Mouse (Mus musculus): ENCODE data around the gene Zfp652. TPM values are rescaled to one million over a fixed set of nuclear protein-coding genes. Genes with fewer than 3 reads are reported as not detected.

Zfp652 gene
- polyA plus RNA-seq, 1 experiment from 2014 or later = 28.2 TPM

DNA sequence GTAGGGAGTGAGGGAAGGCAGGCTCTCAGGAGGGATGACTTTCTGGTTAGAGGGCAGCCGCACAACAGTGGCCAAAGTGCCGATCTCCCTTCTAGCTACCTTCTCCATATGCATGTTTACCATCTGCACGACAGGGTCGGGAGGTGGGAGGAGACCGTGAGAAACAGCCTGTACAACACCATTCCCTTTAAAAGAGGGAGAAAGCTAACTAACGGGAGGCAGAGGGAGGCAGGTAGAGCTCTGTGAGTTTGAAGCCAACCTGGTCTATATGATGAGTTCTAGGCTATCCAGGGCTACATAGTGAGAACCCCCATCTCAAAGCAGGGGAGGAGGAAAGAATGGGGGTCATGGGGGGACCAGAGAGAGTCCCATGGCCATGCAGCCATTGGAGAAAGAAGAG, 123.4 kb downstream of the Zfp652 start:
- Histone ChIP-seq H3K9me3 (no peaks in the 10 kb centered on the region), H3K4me3 (no peak overlapping the region), H3K36me3 (no peaks in the 10 kb centered on the region), H3K9ac (replicated peaks) (no peak overlapping the region), H3K27ac (replicated peaks) (no peak overlapping the region), H3K4me2 (replicated peaks) (no peak overlapping the region), H3K27me3 (peaks cover 71% of the 10 kb centered on the region), H3K4me1 (peaks cover 17% of the 10 kb centered on the region)
- 43% methylated on average over 6 of the region's 6 CpGs for WGBS
- ATAC-seq (ENCODE audit: low FRiP score, low read depth) = no peak

- Histone ChIP-seq H3K4me3 (no peak overlapping the region), H3K4me1 (peaks cover 13% of the 10 kb centered on the region), H3K9me3 (no peaks in the 10 kb centered on the region), H3K27me3 (peaks cover 70% of the 10 kb centered on the region), H3K36me3 (no peaks in the 10 kb centered on the region), H3K27ac (replicated peaks) (no peak overlapping the region), H3K9ac (replicated peaks) (no peak overlapping the region), H3K4me2 (replicated peaks) (no peak overlapping the region)
- no peak for ATAC-seq (ENCODE audit: low FRiP score, low read depth)
- 84% methylated on average over 6 of the region's 6 CpGs for WGBS
Measured at GRCm38 (mm10) chr11:95836433-95836832, 124.0 kb downstream of the Zfp652 start.

DNA sequence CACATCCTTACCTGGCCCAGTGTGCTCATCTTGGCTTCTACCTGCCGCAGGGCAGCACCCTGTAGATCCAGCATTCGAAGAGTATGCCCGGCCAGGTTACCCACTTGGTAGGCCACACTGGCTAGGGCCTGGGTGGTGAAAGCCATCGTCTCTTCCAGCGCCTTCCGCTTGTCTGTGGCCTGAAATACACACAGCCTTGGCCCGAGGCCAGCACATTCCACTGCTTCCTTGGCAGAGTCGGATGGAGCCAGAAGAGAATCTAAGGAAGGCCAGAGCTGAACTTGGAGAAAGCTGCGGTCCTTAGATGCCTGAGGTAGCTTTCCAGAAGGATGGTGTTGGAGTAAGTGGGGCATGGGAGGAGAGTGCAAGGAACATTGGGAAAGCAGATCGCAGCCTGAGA, 124.6 kb downstream of the Zfp652 start, which contains the start of gene Gngt2:
Gngt2 (plus strand) TSS at position 158 of the 400 bp plus-strand sequence.
- Histone ChIP-seq H3K27ac (replicated peaks) (no peak within 1 kb of the TSS), H3K36me3 (no peaks in the 10 kb centered on the region), H3K4me3 (no peak within 1 kb of the TSS), H3K4me1 (peaks cover 15% of the 10 kb centered on the region), H3K9me3 (no peaks in the 10 kb centered on the region), H3K4me2 (replicated peaks) (no peak within 1 kb of the TSS), H3K27me3 (peaks cover 70% of the 10 kb centered on the region), H3K9ac (replicated peaks) (no peak within 1 kb of the TSS)
- 83% methylated on average over 10 of the region's 10 CpGs for WGBS
- no peak for ATAC-seq (ENCODE audit: low FRiP score, low read depth)

- peaks cover 68% of the 10 kb centered on the region for H3K27me3 ChIP-seq
- H3K4me3 ChIP-seq = no peak overlapping the region
- ATAC-seq (ENCODE audit: low FRiP score, low read depth) = no peak
- H3K9ac ChIP-seq (replicated peaks) = no peak overlapping the region
- no peak overlapping the region for H3K27ac ChIP-seq (replicated peaks)
- WGBS = 77% methylated on average over 4 of the region's 4 CpGs
- H3K9me3 ChIP-seq = no peaks in the 10 kb centered on the region
- H3K36me3 ChIP-seq = no peaks in the 10 kb centered on the region
- H3K4me2 ChIP-seq (replicated peaks) = no peak overlapping the region
- H3K4me1 ChIP-seq = peaks cover 14% of the 10 kb centered on the region
Measured at GRCm38 (mm10) chr11:95838598-95838997, 126.1 kb downstream of the Zfp652 start.

DNA sequence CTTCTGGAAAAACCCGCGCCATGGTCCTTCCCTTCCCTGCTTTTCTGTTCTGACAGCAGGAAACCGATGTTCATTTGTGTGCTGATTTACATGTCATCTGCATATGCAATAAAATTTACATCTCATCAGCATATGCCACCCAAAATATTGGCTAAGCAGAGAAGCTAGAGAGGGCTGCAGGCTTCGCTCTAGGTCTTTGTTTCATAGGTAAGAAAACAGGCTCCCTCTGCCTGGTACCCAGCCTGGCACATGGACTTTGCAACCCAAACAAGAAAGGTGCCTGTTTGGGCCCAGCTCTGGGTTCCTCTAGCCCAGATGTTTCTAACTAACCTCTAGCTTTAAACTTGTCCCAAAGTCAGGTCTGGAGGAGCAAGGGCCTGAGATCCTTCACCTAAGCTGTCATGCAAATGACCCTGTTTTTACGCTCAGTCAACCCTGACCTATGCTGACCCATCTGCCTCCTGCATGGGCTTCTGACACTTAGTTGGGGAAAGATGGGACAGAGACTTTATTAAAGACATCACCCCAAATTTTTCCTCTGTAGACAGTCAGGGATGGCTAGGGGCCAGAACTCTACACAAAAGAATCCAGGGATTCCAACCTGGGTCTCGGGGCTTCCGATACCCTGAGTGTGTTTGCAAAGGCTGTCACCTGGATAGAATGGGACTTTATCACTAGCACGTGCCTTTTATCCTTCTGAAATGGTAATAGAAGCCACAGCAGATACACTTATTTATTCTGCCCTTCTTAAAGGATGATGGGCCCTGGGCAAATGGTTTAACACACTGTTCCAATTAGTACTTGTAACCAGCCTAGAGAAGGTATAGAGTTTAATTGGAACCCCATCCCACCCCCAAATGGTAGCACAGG, 126.8 kb downstream of the Zfp652 start:
- peaks cover 62% of the 10 kb centered on the region for H3K27me3 ChIP-seq
- H3K27ac ChIP-seq (replicated peaks) = no peak overlapping the region
- no peaks in the 10 kb centered on the region for H3K36me3 ChIP-seq
- 72% methylated on average over 8 of the region's 8 CpGs for WGBS
- H3K4me1 ChIP-seq = peaks cover 9% of the 10 kb centered on the region
- ATAC-seq (ENCODE audit: low FRiP score, low read depth) = no peak
- H3K9me3 ChIP-seq = no peaks in the 10 kb centered on the region
- no peak overlapping the region for H3K4me3 ChIP-seq
- no peak overlapping the region for H3K4me2 ChIP-seq (replicated peaks)
- no peak overlapping the region for H3K9ac ChIP-seq (replicated peaks)

- Histone ChIP-seq H3K9ac (replicated peaks) (no peak overlapping the region), H3K36me3 (no peaks in the 10 kb centered on the region), H3K4me1 (peaks cover 3% of the 10 kb centered on the region), H3K9me3 (no peaks in the 10 kb centered on the region), H3K27ac (replicated peaks) (no peak overlapping the region), H3K4me2 (replicated peaks) (no peak overlapping the region), H3K4me3 (no peak overlapping the region), H3K27me3 (peaks cover 52% of the 10 kb centered on the region)
- ATAC-seq (ENCODE audit: low FRiP score, low read depth) = no peak
- WGBS = 72% methylated on average over 5 of the region's 5 CpGs
Measured at GRCm38 (mm10) chr11:95840694-95841497, 128.4 kb downstream of the Zfp652 start.

- no peaks in the 10 kb centered on the region for H3K36me3 ChIP-seq
- WGBS = 62% methylated on average over 10 of the region's 10 CpGs
- no peak for ATAC-seq (ENCODE audit: low FRiP score, low read depth)
- no peak overlapping the region for H3K4me2 ChIP-seq (replicated peaks)
- H3K27ac ChIP-seq (replicated peaks) = no peak overlapping the region
- H3K4me3 ChIP-seq = no peak overlapping the region
- H3K9ac ChIP-seq (replicated peaks) = no peak overlapping the region
- H3K4me1 ChIP-seq = peaks cover 3% of the 10 kb centered on the region
- H3K27me3 ChIP-seq = peaks cover 47% of the 10 kb centered on the region
- H3K9me3 ChIP-seq = no peaks in the 10 kb centered on the region
Measured at GRCm38 (mm10) chr11:95841498-95841830, 129.0 kb downstream of the Zfp652 start.

DNA sequence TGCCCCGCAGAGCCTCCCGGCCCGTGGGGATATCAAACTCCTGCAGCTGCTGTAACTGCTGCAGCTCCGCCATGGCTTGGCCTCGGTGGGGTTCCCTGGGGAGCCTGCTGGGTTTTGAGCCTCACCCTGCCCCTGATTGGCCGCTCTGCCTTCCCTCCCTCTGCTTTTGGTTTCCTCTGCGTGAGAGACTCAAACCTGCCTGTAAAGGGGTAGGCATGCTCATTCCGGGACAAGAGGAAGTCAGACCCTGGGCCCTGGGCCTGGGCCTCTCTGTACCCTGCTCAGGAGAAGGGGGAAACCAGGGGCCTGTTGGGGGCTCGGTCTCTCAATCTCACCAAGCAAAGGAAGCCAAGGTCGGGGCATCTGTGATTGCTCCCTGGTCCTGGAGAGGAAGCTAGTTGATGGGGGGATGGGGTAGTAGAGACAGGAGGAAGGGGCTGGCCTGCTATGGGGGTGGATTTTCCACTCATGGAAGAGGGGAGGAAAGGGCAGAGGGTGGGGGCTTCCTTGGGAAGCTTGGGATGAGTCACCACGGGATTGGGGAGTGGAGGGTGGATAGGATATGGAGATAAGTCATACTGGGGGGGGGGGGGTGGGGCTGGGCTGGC, 129.7 kb downstream of the Zfp652 start, which contains the start of gene Abi3:
Abi3 (minus strand) TSS at position 403 of the 608 bp plus-strand sequence.
- Histone ChIP-seq H3K27me3 (peaks cover 40% of the 10 kb centered on the region), H3K27ac (replicated peaks) (no peak within 1 kb of the TSS), H3K9me3 (no peaks in the 10 kb centered on the region), H3K4me2 (replicated peaks) (no peak within 1 kb of the TSS), H3K36me3 (no peaks in the 10 kb centered on the region), H3K4me1 (peaks cover 3% of the 10 kb centered on the region), H3K9ac (replicated peaks) (no peak within 1 kb of the TSS), H3K4me3 (no peak within 1 kb of the TSS)
- WGBS = 11% methylated on average over 11 of the region's 11 CpGs
- ATAC-seq (ENCODE audit: low FRiP score, low read depth) = no peak

- no peak overlapping the region for H3K27ac ChIP-seq (replicated peaks)
- no peak for ATAC-seq (ENCODE audit: low FRiP score, low read depth)
- H3K36me3 ChIP-seq = no peaks in the 10 kb centered on the region
- no peak overlapping the region for H3K4me2 ChIP-seq (replicated peaks)
- 79% methylated on average over 5 of the region's 5 CpGs for WGBS
- H3K4me3 ChIP-seq = no peak overlapping the region
- peaks cover 3% of the 10 kb centered on the region; the same call in 1 of the 2 replicates for H3K4me1 ChIP-seq
- H3K9ac ChIP-seq (replicated peaks) = no peak overlapping the region
- H3K27me3 ChIP-seq = peaks cover 36% of the 10 kb centered on the region
- no peaks in the 10 kb centered on the region for H3K9me3 ChIP-seq
Measured at GRCm38 (mm10) chr11:95842953-95843352, 130.5 kb downstream of the Zfp652 start.

- no peak overlapping the region for H3K4me3 ChIP-seq
- ATAC-seq (ENCODE audit: low FRiP score, low read depth) = no peak
- H3K4me2 ChIP-seq (replicated peaks) = no peak overlapping the region
- H3K36me3 ChIP-seq = no peaks in the 10 kb centered on the region
- H3K27ac ChIP-seq (replicated peaks) = no peak overlapping the region
- no peak overlapping the region for H3K9ac ChIP-seq (replicated peaks)
- H3K4me1 ChIP-seq = peaks cover 3% of the 10 kb centered on the region; the same call in 1 of the 2 replicates
- no peaks in the 10 kb centered on the region for H3K9me3 ChIP-seq
- H3K27me3 ChIP-seq = peaks cover 36% of the 10 kb centered on the region
- WGBS = 68% methylated on average over 6 of the region's 6 CpGs
Measured at GRCm38 (mm10) chr11:95843421-95843950, 131.0 kb downstream of the Zfp652 start.

DNA sequence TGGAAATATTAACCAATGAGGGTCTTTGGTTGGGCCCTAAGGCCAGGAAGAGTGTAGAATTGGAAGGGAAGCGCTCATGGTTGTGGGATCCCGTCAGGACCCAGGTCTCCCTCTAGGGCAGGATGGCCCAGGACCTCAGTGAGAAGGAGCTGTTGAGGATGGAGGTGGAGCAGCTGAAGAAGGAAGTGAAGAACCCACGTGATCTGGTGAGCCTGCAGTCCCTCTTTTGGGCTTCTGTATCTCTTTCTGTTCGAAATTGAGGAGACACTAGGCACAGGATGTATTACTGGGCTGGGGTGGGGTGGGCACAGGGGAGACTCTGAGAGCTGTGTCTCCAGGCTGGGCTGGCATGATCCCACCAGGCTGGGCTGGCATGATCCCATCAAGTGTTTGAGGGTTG, 132.5 kb downstream of the Zfp652 start:
- Histone ChIP-seq H3K27ac (replicated peaks) (no peak overlapping the region), H3K9me3 (no peaks in the 10 kb centered on the region), H3K36me3 (no peaks in the 10 kb centered on the region), H3K4me3 (no peak overlapping the region), H3K9ac (replicated peaks) (no peak overlapping the region), H3K4me2 (replicated peaks) (no peak overlapping the region), H3K27me3 (peaks cover 36% of the 10 kb centered on the region), H3K4me1 (peaks cover 3% of the 10 kb centered on the region; the same call in 1 of the 2 replicates)
- no peak for ATAC-seq (ENCODE audit: low FRiP score, low read depth)
- 71% methylated on average over 4 of the region's 4 CpGs for WGBS
